In genomic region chr6:84425823-84426222, GRCm38 (mm10) we compare ENCODE assay signal across 10 mouse cellular contexts.
DNase-seq lines count a peak whose midpoint lies in the region; ATAC-seq and TF ChIP-seq lines count a peak whose summit lies in the region.
"Had no signal": no experiment of that assay in that cellular context is flagged by ENCODE, and none has a peak within 500 bp of the region (broad histone marks: within the 10 kb centered on the region; RNA-seq: fewer than 3 reads in every experiment).

No protein-coding gene starts in this region.

- TF ChIP-seq CTCF in gastrocnemius, adult 2 months (IDR thresholded peaks at IDR 0.05), result peak; percentile 63
- TF ChIP-seq CTCF in olfactory bulb, adult 2 months (IDR thresholded peaks at IDR 0.05; ENCODE audit: insufficient read depth, low read depth, low read length), result peak; percentile 71

- DNase-seq in gastrocnemius, adult 2 months, result peak; percentile 51
- DNase-seq in gastrocnemius, postnatal 4 days (ENCODE audit: low spot score in 2 of 2), result no peak
- peak; percentile 63 for DNase-seq in 3T3-L1 (ENCODE audit: low read depth, low spot score)
- peak; percentile 23 to 25 for DNase-seq in layer of hippocampus, postnatal 36 days
- DNase-seq in thymus, postnatal 36 days, result no peak

- no peak overlapping the region for H3K4me2 ChIP-seq in forebrain, embryonic 16.5 days (ENCODE audit: low read length)
- H3K4me2 ChIP-seq: heart, embryonic 13.5 days had no signal

- 43% methylated on average over 4 of the region's 4 CpGs for WGBS in forebrain, embryonic 16.5 days
- WGBS in olfactory bulb, adult 2 months, result 59% methylated on average over 4 of the region's 4 CpGs

- intact Hi-C loops in gastrocnemius, adult 2 months (cut with DNase I), result no loop called here

- no peak for TF ChIP-seq POLR2A in olfactory bulb, adult 2 months (IDR thresholded peaks at IDR 0.05; ENCODE audit: insufficient read depth, low read depth, low read length)

- ATAC-seq in cerebellum, adult (ENCODE audit: insufficient number of reproducible peaks, low FRiP score, low TSS enrichment), result peak; percentile 50; the same call in 1 of the 2 replicates
- ATAC-seq in forebrain, embryonic 16.5 days, result 0 out of 2 replicates have a peak, but pooled peaks have one; percentile 47

- H3K4me1 ChIP-seq in forebrain, embryonic 16.5 days (replicated peaks; ENCODE audit: control insufficient read depth, insufficient read depth, low read length), result 0 out of 2 replicates have a peak, but pooled peaks cover 3% of the 10 kb centered on the region
- peaks cover 8% of the 10 kb centered on the region for H3K4me1 ChIP-seq in olfactory bulb, adult 2 months (ENCODE audit: control insufficient read depth, insufficient read depth, low read length)

- H3K9ac ChIP-seq in forebrain, embryonic 16.5 days (replicated peaks; ENCODE audit: low read depth, low read length), result no peak overlapping the region
- H3K9ac ChIP-seq: heart, embryonic 13.5 days had no signal

- H3K9me3 ChIP-seq in forebrain, embryonic 16.5 days (ENCODE audit: control insufficient read depth, low read length), result no peaks in the 10 kb centered on the region
- H3K9me3 ChIP-seq: heart, embryonic 13.5 days had no signal

- H3K27ac ChIP-seq in gastrocnemius, adult 2 months, result no peak overlapping the region
- no peak overlapping the region for H3K27ac ChIP-seq in forebrain, embryonic 16.5 days (ENCODE audit: low read length)
- no peak overlapping the region for H3K27ac ChIP-seq in olfactory bulb, adult 2 months (ENCODE audit: insufficient read depth, low read depth, low read length)
- H3K27ac ChIP-seq: heart, embryonic 13.5 days had no signal

- no peak overlapping the region for H3K4me3 ChIP-seq in gastrocnemius, adult 2 months
- no peak overlapping the region for H3K4me3 ChIP-seq in forebrain, embryonic 16.5 days (replicated peaks; ENCODE audit: low read length)
- H3K4me3 ChIP-seq in olfactory bulb, adult 2 months (ENCODE audit: insufficient read depth, low read depth, low read length), result no peak overlapping the region
- H3K4me3 ChIP-seq: heart, embryonic 13.5 days; myocyte had no signal

- no peaks in the 10 kb centered on the region for H3K36me3 ChIP-seq in forebrain, embryonic 16.5 days (ENCODE audit: control insufficient read depth, insufficient read depth)
- H3K36me3 ChIP-seq: heart, embryonic 13.5 days had no signal

- no peaks in the 10 kb centered on the region for H3K27me3 ChIP-seq in forebrain, embryonic 16.5 days (replicated peaks; ENCODE audit: control insufficient read depth, insufficient read depth, low read length)

Comparison
In these comparisons a context has a peak if more than half of its experiments do, and no peak if none do; other contexts are left out.
1. DNase-seq: peak in gastrocnemius, adult 2 months (single experiment), 3T3-L1 (single experiment) and layer of hippocampus, postnatal 36 days (2 of 2); none in gastrocnemius, postnatal 4 days (0 of 2) and thymus, postnatal 36 days (0 of 2).